Mouse (Mus musculus): ENCODE measurements at regions not wholly inside any gene's neighbourhood (a gene's known extent, or its start where the extent isn't known, plus 50 kb on each side); places are given as distances from the start of the nearest gene placed in this dataset.

DNA sequence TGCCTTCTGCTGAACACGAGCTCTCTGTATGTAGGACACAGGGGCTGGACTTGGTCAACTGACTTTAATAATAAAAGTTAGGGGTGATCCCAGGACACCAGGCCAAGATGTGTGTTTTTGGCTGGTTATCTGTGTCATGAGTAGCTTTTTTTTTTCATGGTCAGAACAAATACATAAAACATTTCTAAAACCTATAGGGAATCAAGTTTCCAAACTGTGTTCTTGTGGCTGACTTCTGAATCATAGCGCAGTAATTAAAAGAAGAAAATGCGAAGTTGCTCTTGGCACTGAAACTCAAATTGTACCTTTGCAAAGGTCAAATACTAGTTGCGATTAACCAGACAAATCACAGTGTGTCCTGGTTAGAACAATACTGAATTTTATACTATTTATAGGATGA is 189.5 kb upstream of the Maf start:
- DNase-seq: no peak

DNA sequence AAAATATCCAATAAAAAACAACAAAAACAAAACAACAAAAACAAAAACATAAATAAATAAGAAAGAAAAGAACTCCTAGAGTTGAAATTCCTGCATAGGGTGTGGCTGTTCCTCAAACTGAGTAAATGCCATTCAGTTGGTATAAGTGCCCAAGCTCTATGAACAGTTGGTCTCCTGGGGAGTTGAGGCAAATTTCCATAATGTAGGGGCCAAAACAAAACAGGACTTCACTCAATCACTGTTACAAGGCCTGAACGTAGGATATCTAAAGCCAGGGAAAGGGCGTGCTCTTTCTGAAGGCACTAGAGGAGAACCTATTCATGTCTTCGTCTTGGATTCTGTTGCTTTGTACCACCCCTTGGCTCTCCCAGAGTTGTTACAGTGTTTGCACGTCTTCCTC is 188.5 kb upstream of the Maf start:
- DNase-seq: no peak

- DNase-seq: no peak
Measured at GRCm38 (mm10) chr8:115888278-115888677, 180.7 kb upstream of the Maf start.

DNA sequence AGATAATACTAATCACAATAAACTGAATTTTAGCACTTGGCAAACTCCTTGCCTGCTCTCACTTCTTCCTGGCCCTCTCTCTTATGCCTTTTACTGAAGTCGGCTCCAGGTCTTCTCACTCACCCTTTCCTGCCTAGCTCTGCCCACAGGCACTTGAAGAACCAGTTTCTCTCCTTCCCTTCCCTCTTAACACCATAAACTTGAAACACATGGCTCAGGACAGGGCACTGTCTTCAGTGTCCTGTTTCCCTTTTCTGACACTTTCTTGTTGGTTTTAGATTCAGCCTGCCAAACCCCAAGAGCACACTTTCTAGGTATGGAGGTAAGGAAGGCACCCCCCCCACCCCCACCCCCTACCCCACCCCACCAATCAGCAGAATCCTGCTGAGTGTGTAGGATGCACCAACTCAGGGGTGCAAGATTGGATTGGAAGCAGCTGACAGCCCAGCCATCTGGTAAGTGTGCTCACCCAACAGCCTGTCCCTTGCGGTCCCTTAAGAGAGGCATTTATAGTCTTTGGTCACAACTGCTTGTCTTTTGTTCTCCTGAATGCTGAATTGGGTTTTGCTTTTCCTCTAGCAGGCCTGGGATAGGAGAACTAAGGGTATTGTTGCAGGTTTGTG is 177.6 kb upstream of the Maf start:
- no peak for DNase-seq

DNA sequence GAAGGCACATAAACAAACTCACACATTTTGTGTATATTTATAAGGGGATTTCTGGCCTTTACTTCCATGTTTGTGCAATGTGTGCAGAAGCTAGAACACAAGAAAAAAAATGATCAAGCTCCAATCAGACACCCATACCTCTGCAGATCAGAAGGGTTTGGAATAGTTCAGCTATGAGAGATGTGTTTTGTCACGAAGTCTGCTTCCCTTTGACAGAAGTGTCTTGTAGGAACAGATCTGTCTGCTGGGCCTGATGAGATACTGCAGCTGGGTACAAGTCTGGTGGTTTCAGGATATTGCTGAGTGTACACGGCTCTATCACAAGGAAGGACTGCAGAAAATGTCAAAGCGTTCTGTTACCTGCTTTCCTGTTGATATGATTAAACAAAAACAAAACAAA is 176.2 kb upstream of the Maf start:
- DNase-seq: no peak

DNA sequence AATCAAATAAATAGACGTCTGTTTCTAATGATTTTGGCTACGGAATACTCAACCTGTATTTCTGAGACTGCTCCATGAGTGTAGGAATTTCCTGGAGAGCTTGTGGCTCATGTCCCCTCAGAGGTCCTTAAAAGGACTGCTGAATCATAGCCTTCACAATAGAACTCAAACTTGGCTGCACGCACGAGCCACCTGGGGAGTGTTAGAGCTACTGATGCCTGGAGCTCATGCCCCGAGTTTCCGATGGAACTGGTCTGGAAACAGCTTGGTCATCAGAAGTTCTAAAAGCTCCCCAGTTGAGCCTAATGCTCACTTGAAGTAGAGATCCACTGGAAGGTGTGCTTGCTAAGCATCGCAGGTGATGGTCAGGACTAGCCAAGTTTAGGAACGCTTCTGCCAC is 174.3 kb upstream of the Maf start:
- no peak for DNase-seq

GRCm38 (mm10) chr8:115874789-115875188 is 167.2 kb upstream of the Maf start:
- no peak for DNase-seq

GRCm38 (mm10) chr8:115871381-115871780 is 163.8 kb upstream of the Maf start:
- no peak for DNase-seq

GRCm38 (mm10) chr8:115861381-115861780 is 153.8 kb upstream of the Maf start:
- DNase-seq: no peak

GRCm38 (mm10) chr8:115859406-115859805 is 151.8 kb upstream of the Maf start:
- no peak for DNase-seq

DNA sequence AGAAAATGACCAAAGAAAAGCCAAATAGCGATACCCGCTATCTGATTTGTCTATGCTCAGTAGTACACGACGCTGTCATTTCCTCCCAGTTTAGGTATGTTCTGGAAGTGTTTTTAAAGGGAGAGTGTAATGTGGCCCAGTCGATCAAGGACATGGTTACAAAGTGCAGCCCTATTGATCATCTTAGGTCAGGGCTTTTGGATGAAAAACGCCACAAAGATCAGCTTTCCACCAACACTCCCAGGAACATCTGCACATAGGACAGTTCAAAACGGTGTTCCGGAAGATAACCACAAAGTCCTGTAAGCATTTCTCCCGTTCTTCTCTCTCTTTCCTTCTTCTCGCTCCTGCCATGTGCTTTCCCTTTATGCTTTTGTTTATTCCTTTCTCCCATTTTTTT is 149.2 kb upstream of the Maf start:
- no peak for DNase-seq

GRCm38 (mm10) chr8:115855934-115856629 is 148.5 kb upstream of the Maf start:
- no peak for DNase-seq

DNA sequence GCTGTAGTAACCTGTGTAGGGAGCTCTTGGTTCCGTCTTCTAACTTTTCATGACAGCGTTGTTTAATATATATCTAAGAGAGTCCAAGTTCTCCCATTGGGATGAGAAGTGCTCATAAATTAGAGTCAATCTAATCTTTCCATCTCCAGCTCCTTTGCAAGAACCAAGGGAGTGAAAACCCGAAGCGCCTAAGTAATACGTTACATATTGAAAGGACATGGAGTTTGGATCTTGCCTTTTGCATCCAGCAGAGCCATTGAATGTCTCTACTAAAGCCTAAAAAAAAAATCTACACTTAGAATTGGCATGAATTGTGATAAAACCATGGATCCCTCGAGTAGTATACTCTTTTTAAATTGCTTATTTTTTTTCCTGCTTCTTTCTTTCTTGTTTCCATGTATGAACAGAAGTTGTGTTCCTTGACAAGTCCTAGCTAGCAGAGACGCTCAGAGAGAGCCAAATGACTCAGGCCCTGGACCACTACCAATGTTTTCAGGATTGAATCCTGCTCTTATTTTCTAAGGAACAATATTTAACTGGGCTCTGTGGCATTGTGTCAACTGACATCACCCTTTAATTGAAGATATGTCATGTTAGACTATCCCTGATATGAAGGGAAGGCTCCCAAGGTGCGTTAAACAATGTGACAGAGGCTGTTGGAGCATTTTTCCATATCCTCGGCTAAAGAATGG is 146.8 kb upstream of the Maf start:
- DNase-seq: no peak

DNA sequence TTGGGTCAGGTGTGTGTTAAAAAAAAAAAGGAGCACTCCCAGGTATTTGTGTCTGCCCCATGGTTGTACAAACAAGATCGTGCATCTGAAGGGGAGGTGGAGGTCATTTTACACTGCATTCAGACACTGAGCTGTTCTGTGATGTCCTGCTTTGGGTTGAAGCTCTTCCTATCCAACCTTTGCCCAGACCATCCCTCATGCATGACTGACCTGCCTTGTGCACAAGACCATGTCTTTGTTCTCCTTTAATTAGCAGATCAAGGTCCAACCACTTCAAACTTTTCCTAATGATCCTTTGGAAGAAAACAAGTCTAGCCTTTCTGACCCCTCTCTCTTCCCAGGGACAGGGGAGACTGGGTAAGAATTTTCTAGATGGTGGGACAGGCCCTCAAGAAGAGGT is 143.0 kb upstream of the Maf start:
- DNase-seq: no peak

DNA sequence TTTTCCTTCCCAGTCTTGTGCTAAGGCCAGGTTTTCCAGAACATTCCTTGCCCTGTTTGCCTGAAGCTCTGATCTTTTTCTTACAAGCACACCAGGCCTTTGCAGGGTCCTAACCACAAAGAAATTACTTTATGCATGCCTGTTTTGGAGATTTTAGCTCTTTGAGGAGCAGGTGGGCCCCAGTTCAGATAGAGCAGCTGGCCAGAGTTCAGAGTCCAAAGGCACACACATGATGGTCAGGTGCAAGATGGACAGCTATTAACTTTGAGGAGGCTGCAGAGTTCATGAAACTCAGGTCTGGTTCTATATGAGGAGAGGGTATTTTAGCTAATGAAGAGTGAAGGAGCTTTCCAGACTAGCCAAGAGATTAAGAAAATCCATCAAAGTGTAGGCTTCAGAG is 125.8 kb upstream of the Maf start:
- DNase-seq: no peak

- no peak for DNase-seq
Measured at GRCm38 (mm10) chr8:115831675-115832074, 124.1 kb upstream of the Maf start.

DNA sequence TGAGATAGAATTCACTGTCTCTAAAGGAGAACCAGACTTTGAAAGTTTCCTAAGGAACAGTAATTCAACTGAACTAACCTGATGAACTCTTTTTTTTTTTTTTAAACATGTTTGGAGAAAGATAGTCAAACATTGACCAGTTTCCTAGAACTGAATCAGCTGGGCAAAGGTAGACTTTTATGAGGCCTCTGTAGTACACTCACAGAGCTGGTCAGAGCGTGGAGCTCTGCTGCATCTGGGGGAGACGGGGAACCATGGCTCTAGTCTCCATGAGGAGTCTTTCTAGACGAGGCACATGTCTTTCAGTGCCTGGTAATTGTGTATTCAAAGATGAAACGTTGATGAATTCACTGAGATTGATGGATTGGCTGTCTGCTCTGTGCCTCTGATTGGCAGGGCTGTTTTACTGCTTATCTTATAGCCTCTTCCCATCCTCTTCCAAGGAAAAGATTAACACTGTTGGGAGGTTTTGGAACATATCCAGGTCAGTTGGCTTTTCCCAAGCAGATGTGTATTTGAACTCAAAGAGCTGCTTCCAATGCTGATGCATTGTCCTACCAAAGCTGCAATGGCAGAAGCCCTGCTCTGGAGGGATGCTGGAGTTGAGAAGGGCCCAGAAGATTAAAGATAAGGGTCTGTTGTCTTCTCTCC is 122.5 kb upstream of the Maf start:
- no peak for DNase-seq

DNA sequence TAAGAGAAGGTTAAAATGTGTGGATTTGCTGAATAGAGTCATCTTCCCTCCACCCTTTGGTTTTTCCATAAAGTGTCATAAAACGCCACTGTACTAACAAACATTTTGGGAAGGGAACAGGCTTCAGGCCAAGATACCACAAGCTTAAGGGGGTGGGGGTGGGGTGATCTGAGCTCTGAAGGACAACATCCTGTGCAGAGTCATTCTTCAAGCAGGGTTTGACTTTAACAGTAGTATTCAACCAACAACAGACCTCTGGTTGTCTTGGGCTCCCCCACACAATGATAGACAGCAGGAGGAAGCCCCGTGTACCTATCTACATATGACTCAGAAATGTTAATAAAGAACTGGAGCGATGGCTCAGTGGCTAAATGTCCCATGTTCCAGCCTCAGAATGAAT is 118.9 kb upstream of the Maf start:
- DNase-seq: no peak

DNA sequence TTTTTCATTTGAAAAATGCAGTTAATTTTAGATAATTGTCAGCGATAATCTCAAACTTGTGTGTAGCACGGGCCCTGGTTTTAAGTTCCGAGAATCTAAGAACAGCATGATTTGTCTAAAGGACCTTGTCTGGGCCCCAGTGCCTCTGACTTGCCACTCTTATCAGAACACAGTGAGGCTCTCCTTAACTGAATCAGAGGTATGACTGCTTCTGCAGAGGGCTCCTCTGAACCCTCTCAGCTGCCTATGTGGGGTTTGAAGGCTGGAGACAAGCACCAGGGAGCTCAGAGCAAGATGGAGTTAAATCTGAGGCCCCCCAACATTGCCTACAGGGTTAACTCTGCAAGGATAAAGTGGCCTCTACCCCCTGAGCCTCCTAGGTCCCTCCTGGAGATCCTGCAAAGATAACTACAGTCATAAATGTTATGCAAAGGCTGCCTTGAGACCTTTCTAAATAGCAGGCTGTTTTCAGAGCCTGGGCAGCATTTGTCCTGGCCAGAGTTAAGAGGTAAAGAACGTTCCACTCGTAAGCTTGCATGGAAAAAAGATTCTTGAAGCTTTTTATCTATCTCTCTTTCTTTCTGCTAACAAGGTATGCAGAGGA is 118.4 kb upstream of the Maf start:
- no peak for DNase-seq

GRCm38 (mm10) chr8:115824478-115824785 is 116.8 kb upstream of the Maf start:
- DNase-seq: no peak

GRCm38 (mm10) chr8:115823673-115824477 is 116.3 kb upstream of the Maf start:
- DNase-seq: no peak

DNA sequence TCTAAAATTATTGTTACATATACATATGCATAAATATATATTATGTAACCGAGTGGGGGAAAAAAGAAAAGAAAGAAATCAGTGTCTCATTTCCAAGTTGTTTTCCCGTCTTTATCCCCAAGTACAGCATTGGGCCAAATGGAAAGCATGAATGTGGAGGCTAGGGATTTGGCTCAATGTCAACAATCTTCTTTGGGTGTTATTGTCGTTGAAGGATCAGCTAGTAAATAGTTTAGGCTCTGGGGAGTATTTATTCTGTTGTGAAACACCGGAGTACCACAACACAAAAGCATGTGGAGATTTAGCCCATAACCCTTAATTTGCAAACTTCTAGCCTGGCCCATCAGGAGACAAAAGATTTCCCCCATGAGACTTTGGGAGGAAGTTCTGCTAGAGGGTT is 105.8 kb upstream of the Maf start:
- no peak for DNase-seq

DNA sequence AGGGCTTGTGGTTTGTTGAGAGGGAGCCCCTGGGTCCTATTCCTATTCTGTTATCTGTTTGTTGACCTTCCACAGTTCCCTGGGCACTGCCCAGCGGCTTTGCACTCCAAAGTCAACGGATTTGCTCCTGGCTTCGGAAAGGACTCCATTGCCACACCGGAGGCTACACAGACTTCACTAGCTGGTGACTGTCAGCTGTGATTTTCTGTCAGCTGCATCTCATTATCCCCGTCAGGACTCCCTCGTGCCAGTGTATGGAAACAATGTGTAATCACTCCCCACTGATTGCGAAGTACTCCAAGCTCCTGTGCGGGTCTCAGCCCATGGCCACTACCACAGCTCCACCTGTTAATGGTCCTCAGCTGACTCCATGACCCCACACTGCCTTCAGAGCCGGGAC is 99.0 kb upstream of the Maf start:
- DNase-seq: no peak

Measured in liver (tissue).